Mouse (Mus musculus) thymus, postnatal 14 days (tissue): Measurements from ENCODE around the gene Trio.

Source experiments
- DNase-seq: peaks from one replicate; pipeline ENCODE4 v3.0.0; 2021

The Trio gene

GRCm38 (mm10) chr15:28035601-28036000 is 10.0 kb upstream of the Trio start:
- no peak for DNase-seq

GRCm38 (mm10) chr15:28034636-28035035 is 9.0 kb upstream of the Trio start:
- no peak for DNase-seq

GRCm38 (mm10) chr15:28029371-28029770 is 3.7 kb upstream of the Trio start:
- DNase-seq, result no peak

GRCm38 (mm10) chr15:28028542-28028941 is 2.9 kb upstream of the Trio start:
- no peak for DNase-seq

- DNase-seq, result no peak
These were observed 476 bp upstream of the Trio start for GRCm38 (mm10) chr15:28026167-28026481.

GRCm38 (mm10) chr15:28024965-28025338 is 696 bp downstream of the Trio start:
- peak; percentile 46 for DNase-seq

GRCm38 (mm10) chr15:28024031-28024964 is 1.4 kb downstream of the Trio start:
- peak; percentile 48 for DNase-seq

GRCm38 (mm10) chr15:28021591-28022209 is 3.9 kb downstream of the Trio start:
- DNase-seq, result peak; percentile 31

GRCm38 (mm10) chr15:28019393-28020070 is 6.1 kb downstream of the Trio start:
- no peak for DNase-seq

- DNase-seq, result no peak
These were observed 18.1 kb downstream of the Trio start for GRCm38 (mm10) chr15:28007516-28007915.

GRCm38 (mm10) chr15:28004192-28004767 is 21.4 kb downstream of the Trio start:
- no peak for DNase-seq

GRCm38 (mm10) chr15:28002515-28002914 is 23.1 kb downstream of the Trio start:
- DNase-seq, result no peak

GRCm38 (mm10) chr15:28001299-28001698 is 24.3 kb downstream of the Trio start:
- no peak for DNase-seq

- DNase-seq, result no peak
These were observed 26.9 kb downstream of the Trio start for GRCm38 (mm10) chr15:27998621-27999359.

GRCm38 (mm10) chr15:27997917-27998316 is 27.7 kb downstream of the Trio start:
- DNase-seq, result no peak

GRCm38 (mm10) chr15:27997391-27997841 is 28.2 kb downstream of the Trio start:
- DNase-seq, result no peak

GRCm38 (mm10) chr15:27996750-27997149 is 28.9 kb downstream of the Trio start:
- no peak for DNase-seq

- DNase-seq, result no peak
These were observed 30.2 kb downstream of the Trio start for GRCm38 (mm10) chr15:27995421-27995820.

- DNase-seq, result no peak
These were observed 30.8 kb downstream of the Trio start for GRCm38 (mm10) chr15:27994870-27995269.

- DNase-seq, result no peak
These were observed 32.1 kb downstream of the Trio start for GRCm38 (mm10) chr15:27993528-27993927.

- no peak for DNase-seq
These were observed 33.1 kb downstream of the Trio start for GRCm38 (mm10) chr15:27992596-27992995.

- no peak for DNase-seq
These were observed 33.6 kb downstream of the Trio start for GRCm38 (mm10) chr15:27991892-27992593.
